Mouse (Mus musculus): ENCODE results near the gene Rps11. TPM values are rescaled to one million over a fixed set of nuclear protein-coding genes. Genes with fewer than 3 reads are reported as not detected.
"Not testable (repeated sequence)": the region's sequence is repeated elsewhere in the genome, so short reads cannot be mapped to it uniquely, and the experiment has no call there.

Gene Rps11
- total RNA-seq, 2 experiments from 2014 or later: 457 to 518 TPM

GRCm38 (mm10) chr7:45126844-45127699, 2.8 kb upstream of the Rps11 start:
- H3K27ac ChIP-seq: peak overlapping the region; percentile 96
- no peak for DNase-seq

GRCm38 (mm10) chr7:45126147-45126843, 2.1 kb upstream of the Rps11 start:
- H3K4me3 ChIP-seq: peak overlapping the region; percentile 90
- no peak for TF ChIP-seq CTCF (IDR thresholded peaks at IDR 0.05)
- peak overlapping the region; percentile 96 for H3K27ac ChIP-seq
- no peak for DNase-seq
- intact Hi-C loops (cut with DNase I): no loop called here

More at GRCm38 (mm10) chr7:45126844-45127699, 2.8 kb upstream of the Rps11 start:
- intact Hi-C loops (cut with DNase I): no loop called here
- peak overlapping the region; percentile 90 for H3K4me3 ChIP-seq
- TF ChIP-seq CTCF (IDR thresholded peaks at IDR 0.05): peak; percentile 29; the same call in 1 of the 2 replicates

- DNase-seq; H3K4me3 ChIP-seq; intact Hi-C loops (cut with DNase I): not testable (repeated sequence)
- H3K27ac ChIP-seq: peak overlapping the region; percentile 95; the same call in 1 of the 2 replicates
Measured at GRCm38 (mm10) chr7:45125649-45126048, 1.4 kb upstream of the Rps11 start.

- peak overlapping the region; percentile 85 for H3K4me3 ChIP-seq
- peak overlapping the region; percentile 95 for H3K27ac ChIP-seq
- no peak for DNase-seq
- no peak for TF ChIP-seq CTCF (IDR thresholded peaks at IDR 0.05)
- intact Hi-C loops (cut with DNase I): no loop called here
Measured at GRCm38 (mm10) chr7:45125144-45125600, 933 bp upstream of the Rps11 start.

- peak overlapping the region; percentile 85 for H3K4me3 ChIP-seq
- intact Hi-C loops (cut with DNase I): loop anchor here (5.0 kb wide), 1 partner anchor 41 kb away; no protein-coding TSS in a partner anchor
- no peak for TF ChIP-seq CTCF (IDR thresholded peaks at IDR 0.05)
- no peak for DNase-seq
- H3K27ac ChIP-seq: peak overlapping the region; percentile 95
Measured at GRCm38 (mm10) chr7:45123186-45123570, 1.1 kb downstream of the Rps11 start.

- intact Hi-C loops (cut with DNase I): loop anchor here (5.0 kb wide), 1 partner anchor 40 kb away; no protein-coding TSS in a partner anchor
- Histone ChIP-seq H3K4me3 (peak overlapping the region; percentile 85), H3K27ac (peak overlapping the region; percentile 95)
- DNase-seq: no peak
- TF ChIP-seq CTCF (IDR thresholded peaks at IDR 0.05): no peak
Measured at GRCm38 (mm10) chr7:45122561-45123185, 1.6 kb downstream of the Rps11 start.

- no peak for TF ChIP-seq CTCF (IDR thresholded peaks at IDR 0.05)
- Histone ChIP-seq H3K27ac (peak overlapping the region; percentile 95), H3K4me3 (peak overlapping the region; percentile 85)
- no peak for DNase-seq
- intact Hi-C loops (cut with DNase I): loop anchor here (5.0 kb wide), 1 partner anchor 40 kb away; no protein-coding TSS in a partner anchor
Measured at GRCm38 (mm10) chr7:45121966-45122365, 2.3 kb downstream of the Rps11 start.

- TF ChIP-seq CTCF (IDR thresholded peaks at IDR 0.05): no peak
- intact Hi-C loops (cut with DNase I): loop anchor here (5.0 kb wide), 1 partner anchor 39 kb away; no protein-coding TSS in a partner anchor
- peak overlapping the region; percentile 95 for H3K27ac ChIP-seq
- H3K4me3 ChIP-seq: peak overlapping the region; percentile 85
- DNase-seq: peak; percentile 72
Measured at GRCm38 (mm10) chr7:45121404-45121803, 2.8 kb downstream of the Rps11 start.

- no peak overlapping the region for H3K4me3 ChIP-seq
- DNase-seq: no peak
- intact Hi-C loops (cut with DNase I): loop anchor here (5.0 kb wide), 1 partner anchor 38 kb away; no protein-coding TSS in a partner anchor
- peak overlapping the region; percentile 95 for H3K27ac ChIP-seq
- no peak for TF ChIP-seq CTCF (IDR thresholded peaks at IDR 0.05)
Measured at GRCm38 (mm10) chr7:45119780-45120709, 4.2 kb downstream of the Rps11 start.

GRCm38 (mm10) chr7:45118336-45118735, 5.9 kb downstream of the Rps11 start:
- intact Hi-C loops (cut with DNase I): no loop called here
- TF ChIP-seq CTCF (IDR thresholded peaks at IDR 0.05): no peak
- Histone ChIP-seq H3K27ac (no peak overlapping the region), H3K4me3 (no peak overlapping the region)
- DNase-seq: no peak

- no peak for DNase-seq
- no peak overlapping the region for H3K4me3 ChIP-seq
- TF ChIP-seq CTCF (IDR thresholded peaks at IDR 0.05): no peak
- H3K27ac ChIP-seq: no peak overlapping the region; the same call in 1 of the 2 replicates
- intact Hi-C loops (cut with DNase I): no loop called here
Measured at GRCm38 (mm10) chr7:45117566-45117965, 6.7 kb downstream of the Rps11 start.
